ENCODE assay signal across 24 mouse cellular contexts in the genomic region with DNA sequence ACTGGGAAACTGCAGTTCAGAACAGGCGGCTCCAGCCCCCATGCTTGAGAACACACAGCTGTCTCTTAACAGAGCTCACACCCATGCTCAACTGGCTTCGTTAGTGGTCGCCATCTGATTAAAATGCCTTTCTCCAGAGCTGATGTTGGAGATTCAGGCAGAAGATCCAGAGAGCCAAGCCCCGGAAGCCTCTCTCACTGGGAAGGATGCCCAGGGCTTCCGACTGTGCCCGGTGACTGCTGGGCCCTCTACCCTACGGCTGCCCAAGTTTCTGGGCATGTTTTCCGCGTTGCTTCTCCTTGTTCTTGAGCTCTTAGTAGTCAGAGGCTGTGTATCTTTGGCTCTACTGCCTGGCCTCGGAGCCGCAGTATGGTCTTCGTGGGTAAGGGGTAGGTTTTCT.
DNase-seq lines count a peak whose midpoint lies in the region; ATAC-seq lines count a peak whose summit lies in the region.
"Had no signal": no experiment of that assay in that cellular context is flagged by ENCODE, and none has a peak within 500 bp of the region (broad histone marks: within the 10 kb centered on the region; RNA-seq: fewer than 3 reads in every experiment).

No protein-coding gene starts in this region.

- DNase-seq in cerebellum, adult 9-11 months: peak; percentile 26
- no peak for DNase-seq in cerebellum, adult 11 months
- DNase-seq in left cerebral cortex, postnatal 4 days: peak; percentile 79
- no peak for DNase-seq in left cerebral cortex, adult 9 months (ENCODE audit: low spot score in 2 of 2)
- DNase-seq in retina, postnatal 1 day: peak; percentile 34
- DNase-seq in retina, embryonic 14.5 days (ENCODE audit: low spot score): no peak
- DNase-seq: adrenal gland, adult 8-10 months; adrenal gland, postnatal 25 days; cerebellum, adult 18-20 months; cerebellum, adult 9-10 months; gastrocnemius, postnatal 10 days; gastrocnemius, postnatal 36 days; heart, adult 2 months; heart, postnatal 14 days; heart, postnatal 4 days had no signal

- 80% methylated on average over 12 of the region's 12 CpGs for WGBS in hindbrain, embryonic 16.5 days
- 88% methylated on average over 12 of the region's 12 CpGs for WGBS in hindbrain, embryonic 13.5 days

- no peak overlapping the region for H3K4me2 ChIP-seq in hindbrain, embryonic 16.5 days (ENCODE audit: low read length)
- no peak overlapping the region for H3K4me2 ChIP-seq in hindbrain, embryonic 13.5 days
- H3K4me2 ChIP-seq: forebrain, embryonic 13.5 days; heart, embryonic 13.5 days; hindbrain, embryonic 12.5 days had no signal

- intact Hi-C loops in left cerebral cortex, postnatal 4 days (cut with DNase I): no loop called here

- H3K4me3 ChIP-seq in hindbrain, embryonic 16.5 days (ENCODE audit: low read length): no peak overlapping the region
- H3K4me3 ChIP-seq in hindbrain, embryonic 13.5 days: no peak overlapping the region
- H3K4me3 ChIP-seq: forebrain, embryonic 10.5 days; forebrain, embryonic 13.5 days; heart, adult 2 months; heart, embryonic 10.5 days; heart, embryonic 13.5 days; hindbrain, embryonic 12.5 days had no signal

- peak; percentile 46; the same call in 1 of the 2 replicates for ATAC-seq in hindbrain, embryonic 16.5 days
- ATAC-seq in hindbrain, embryonic 13.5 days (ENCODE audit: low FRiP score): no peak
- ATAC-seq: activated CD4-positive, CD25-positive, alpha-beta regulatory T cell, adult 4 months; forebrain, embryonic 13.5 days; forebrain, embryonic 16.5 days had no signal

- H3K27ac ChIP-seq in hindbrain, embryonic 16.5 days (ENCODE audit: low read depth, low read length): no peak overlapping the region
- no peak overlapping the region for H3K27ac ChIP-seq in hindbrain, embryonic 13.5 days
- H3K27ac ChIP-seq: forebrain, embryonic 10.5 days; forebrain, embryonic 13.5 days; heart, adult 2 months; heart, embryonic 10.5 days; heart, embryonic 13.5 days; hindbrain, embryonic 12.5 days had no signal

- H3K36me3 ChIP-seq in hindbrain, embryonic 16.5 days (ENCODE audit: control insufficient read depth, insufficient read depth, low read length): no peaks in the 10 kb centered on the region
- no peaks in the 10 kb centered on the region for H3K36me3 ChIP-seq in hindbrain, embryonic 13.5 days
- H3K36me3 ChIP-seq: forebrain, embryonic 10.5 days; heart, embryonic 10.5 days; heart, embryonic 13.5 days; hindbrain, embryonic 12.5 days had no signal

- H3K9me3 ChIP-seq in hindbrain, embryonic 16.5 days (ENCODE audit: control insufficient read depth, low read length): no peaks in the 10 kb centered on the region
- no peaks in the 10 kb centered on the region for H3K9me3 ChIP-seq in hindbrain, embryonic 13.5 days
- H3K9me3 ChIP-seq: forebrain, embryonic 10.5 days; forebrain, embryonic 13.5 days; heart, embryonic 10.5 days; heart, embryonic 13.5 days; hindbrain, embryonic 12.5 days had no signal

- H3K4me1 ChIP-seq in hindbrain, embryonic 16.5 days (ENCODE audit: control insufficient read depth, insufficient read depth, low read depth, low read length): no peaks in the 10 kb centered on the region; the same call in none of the 2 replicates
- H3K4me1 ChIP-seq in hindbrain, embryonic 13.5 days (replicated peaks): peaks cover 20% of the 10 kb centered on the region; the same call in 1 of the 2 replicates
- H3K4me1 ChIP-seq: forebrain, embryonic 13.5 days; heart, embryonic 10.5 days; heart, embryonic 13.5 days had no signal

- no peak overlapping the region for H3K9ac ChIP-seq in hindbrain, embryonic 16.5 days (ENCODE audit: low read depth, low read length)
- no peak overlapping the region for H3K9ac ChIP-seq in hindbrain, embryonic 13.5 days
- H3K9ac ChIP-seq: forebrain, embryonic 13.5 days; heart, embryonic 13.5 days; hindbrain, embryonic 12.5 days had no signal

- H3K27me3 ChIP-seq in hindbrain, embryonic 16.5 days (replicated peaks; ENCODE audit: control insufficient read depth, insufficient read depth, low read length): no peaks in the 10 kb centered on the region
- no peaks in the 10 kb centered on the region for H3K27me3 ChIP-seq in hindbrain, embryonic 13.5 days
- H3K27me3 ChIP-seq: forebrain, embryonic 13.5 days; heart, embryonic 13.5 days had no signal

Comparison
In these comparisons a context has a peak if more than half of its experiments do, and no peak if none do; other contexts are left out.
1. DNase-seq: peak in cerebellum, adult 9-11 months (single experiment), left cerebral cortex, postnatal 4 days (single experiment) and retina, postnatal 1 day (single experiment); none in cerebellum, adult 11 months (single experiment), left cerebral cortex, adult 9 months (0 of 2) and retina, embryonic 14.5 days (single experiment).